Mouse (Mus musculus) liver, adult 2 months (tissue): ENCODE data around the gene Gm20388. TPM values are rescaled to one million over a fixed set of nuclear protein-coding genes. Genes with fewer than 3 reads are reported as not detected.

ENCODE experiments used
- DNase-seq: peaks from one replicate; pipeline ENCODE4 v3.0.0-alpha.2; 2011; ENCODE audit warnings: low read depth, low spot score; ENCODE audit errors: extremely low read depth
- H3K27ac ChIP-seq: fragments of 200-500 bp; replicated peaks from 2 replicates; pipeline ENCODE4 v1.5.1; 2012; ENCODE audit warnings: low read depth, mild to moderate bottlenecking, control low read depth, inconsistent platforms, low read length; ENCODE audit not compliant: insufficient read depth
- H3K27me3 ChIP-seq: fragments of 200-500 bp; 2 replicates; pipeline ENCODE4 v1.6.1; 2012; ENCODE audit warnings: mild to moderate bottlenecking, moderate library complexity, low read length, inconsistent platforms; ENCODE audit not compliant: control insufficient read depth, insufficient read depth
- H3K36me3 ChIP-seq: fragments of 200-500 bp; 2 replicates; pipeline ENCODE4 v1.6.1; 2012; ENCODE audit warnings: low read length, inconsistent platforms; ENCODE audit not compliant: control insufficient read depth, insufficient read depth
- H3K4me1 ChIP-seq: fragments of 200-500 bp; 2 replicates; pipeline ENCODE4 v1.6.1; 2011; ENCODE audit warnings: low read length; ENCODE audit not compliant: control insufficient read depth, insufficient read depth
- H3K4me3 ChIP-seq: fragments of 200-500 bp; 2 replicates; pipeline ENCODE4 v1.5.1; 2011; ENCODE audit warnings: low read depth, mild to moderate bottlenecking, control low read depth, low read length, moderate library complexity; ENCODE audit not compliant: insufficient read depth
- H3K79me2 ChIP-seq: fragments of 200-500 bp; 2 replicates; pipeline ENCODE4 v1.6.1; 2012; ENCODE audit warnings: inconsistent platforms, mild to moderate bottlenecking, low read length, moderate library complexity; ENCODE audit not compliant: control insufficient read depth, insufficient read depth
- H3K9ac ChIP-seq: fragments of 200-500 bp; 2 replicates; pipeline ENCODE4 v1.6.1; 2012; ENCODE audit warnings: low read depth, mild to moderate bottlenecking, control low read depth, inconsistent platforms, low read length
- CTCF ChIP-seq: fragments of 200-500 bp; IDR thresholded peaks from 2 replicates; pipeline ENCODE4 v1.5.1; 2011; ENCODE audit warnings: low read depth, low read length, control low read depth
- POLR2A ChIP-seq: fragments of 200-500 bp; IDR thresholded peaks from 2 replicates; pipeline ENCODE4 v1.6.1; 2011; ENCODE audit warnings: low read length, control low read depth; ENCODE audit not compliant: insufficient read depth; ENCODE audit errors: extremely low read depth
- WGBS: fragments of 180-500 bp; shearing (Covaris S2); methylation state at CpG from one replicate; pipeline ENCODE4 v1.1.7; 2018; 5-methylcytosine and 5-hydroxymethylcytosine counted together
- polyA plus RNA-seq: library from polyadenylated mRNA; depleted of rRNA; stranded (reverse); fragments of >200 nt; gene quantifications from 2 replicates; pipeline ENCODE4 v1.2.3, GENCODE M21; 2012
- total RNA-seq: library from RNA; depleted of rRNA; stranded (reverse); fragments of >200 nt; gene quantifications from 2 replicates; pipeline ENCODE4 v1.2.3, GENCODE M21; 2014

The Gm20388 gene
- total and polyA plus RNA-seq, 2 experiments = 6.4 to 19.9 TPM

- 1% methylated on average over 19 of the region's 20 CpGs for WGBS
- peak overlapping the region; percentile 86 for H3K4me3 ChIP-seq
- peak; percentile 65 for DNase-seq
- no peak for TF ChIP-seq CTCF
- TF ChIP-seq POLR2A = 0 out of 2 replicates have a peak, but pooled peaks have one; percentile 48
- H3K27ac ChIP-seq = peak overlapping the region; percentile 89
- H3K4me1 ChIP-seq = peaks cover 11% of the 10 kb centered on the region; the same call in 1 of the 2 replicates
- peaks cover 13% of the 10 kb centered on the region; the same call in 1 of the 2 replicates for H3K79me2 ChIP-seq
- no peaks in the 10 kb centered on the region for H3K27me3 ChIP-seq
- no peaks in the 10 kb centered on the region for H3K36me3 ChIP-seq
- peak overlapping the region; percentile 90 for H3K9ac ChIP-seq
These were observed 3463.6 kb downstream of the Gm20388 start for GRCm38 (mm10) chr8:123374239-123374578.

- no peak for DNase-seq
- no peaks in the 10 kb centered on the region for H3K36me3 ChIP-seq
- H3K27me3 ChIP-seq = no peaks in the 10 kb centered on the region
- TF ChIP-seq CTCF (no peak), POLR2A (no peak)
- no peak overlapping the region for H3K4me3 ChIP-seq
- peaks cover 11% of the 10 kb centered on the region; the same call in 1 of the 2 replicates for H3K4me1 ChIP-seq
- 79% methylated on average over 10 of the region's 10 CpGs for WGBS
- no peak overlapping the region for H3K9ac ChIP-seq
- H3K27ac ChIP-seq = no peak overlapping the region
- peaks cover 17% of the 10 kb centered on the region; the same call in 1 of the 2 replicates for H3K79me2 ChIP-seq
These were observed 3465.1 kb downstream of the Gm20388 start for GRCm38 (mm10) chr8:123375701-123376100.

GRCm38 (mm10) chr8:123376106-123376505, 3465.5 kb downstream of the Gm20388 start:
- Histone ChIP-seq H3K36me3 (no peaks in the 10 kb centered on the region), H3K27ac (no peak overlapping the region), H3K4me3 (no peak overlapping the region), H3K9ac (no peak overlapping the region), H3K4me1 (peaks cover 11% of the 10 kb centered on the region; the same call in 1 of the 2 replicates), H3K27me3 (no peaks in the 10 kb centered on the region), H3K79me2 (peaks cover 17% of the 10 kb centered on the region; the same call in 1 of the 2 replicates)
- DNase-seq = no peak
- 63% methylated on average over 8 of the region's 8 CpGs for WGBS
- no peak for TF ChIP-seq CTCF
- TF ChIP-seq POLR2A = no peak

GRCm38 (mm10) chr8:123381711-123382110, 3471.1 kb downstream of the Gm20388 start:
- Histone ChIP-seq H3K27ac (no peak overlapping the region), H3K27me3 (no peaks in the 10 kb centered on the region), H3K4me3 (no peak overlapping the region), H3K9ac (no peak overlapping the region), H3K79me2 (peaks cover 7% of the 10 kb centered on the region; the same call in 1 of the 2 replicates), H3K36me3 (peaks cover 36% of the 10 kb centered on the region), H3K4me1 (no peaks in the 10 kb centered on the region)
- WGBS = 90% methylated on average over 4 of the region's 4 CpGs
- DNase-seq = no peak
- TF ChIP-seq POLR2A (no peak), CTCF (no peak)

GRCm38 (mm10) chr8:123382516-123382915, 3471.9 kb downstream of the Gm20388 start:
- no peaks in the 10 kb centered on the region for H3K27me3 ChIP-seq

GRCm38 (mm10) chr8:123384883-123385540, 3474.4 kb downstream of the Gm20388 start:
- TF ChIP-seq POLR2A = no peak
- TF ChIP-seq CTCF = peak; percentile 32; the same call in 1 of the 2 replicates
- Histone ChIP-seq H3K4me1 (no peaks in the 10 kb centered on the region), H3K27ac (no peak overlapping the region), H3K27me3 (no peaks in the 10 kb centered on the region), H3K36me3 (peaks cover 49% of the 10 kb centered on the region), H3K4me3 (no peak overlapping the region), H3K9ac (no peak overlapping the region), H3K79me2 (no peaks in the 10 kb centered on the region)
- no peak for DNase-seq
- WGBS = 59% methylated on average over 9 of the region's 9 CpGs

More at GRCm38 (mm10) chr8:123382516-123382915, 3471.9 kb downstream of the Gm20388 start:
- TF ChIP-seq POLR2A = no peak
- no peak for TF ChIP-seq CTCF
- peaks cover 36% of the 10 kb centered on the region for H3K36me3 ChIP-seq
- H3K4me3 ChIP-seq = no peak overlapping the region
- H3K79me2 ChIP-seq = peaks cover 7% of the 10 kb centered on the region; the same call in 1 of the 2 replicates
- H3K9ac ChIP-seq = no peak overlapping the region
- no peaks in the 10 kb centered on the region for H3K4me1 ChIP-seq
- DNase-seq = no peak
- 87% methylated on average over 8 of the region's 8 CpGs for WGBS
- H3K27ac ChIP-seq = no peak overlapping the region
